Mouse (Mus musculus) brain, adult 2 months (tissue): ENCODE data around the gene Papss1.

Source experiments
- DNase-seq: peaks from one replicate; pipeline ENCODE4 v3.0.0; 2011; ENCODE audit warnings: low read depth, low spot score

The Papss1 gene

GRCm38 (mm10) chr3:131634091-131634490 lies 69.5 kb downstream of the Papss1 start:
- no peak for DNase-seq

GRCm38 (mm10) chr3:131636126-131636525 lies 71.6 kb downstream of the Papss1 start:
- peak; percentile 45 for DNase-seq

- no peak for DNase-seq
Observed at GRCm38 (mm10) chr3:131637008-131637407, 72.4 kb downstream of the Papss1 start.

GRCm38 (mm10) chr3:131637664-131638063 lies 73.1 kb downstream of the Papss1 start:
- DNase-seq, result peak; percentile 20

- DNase-seq, result peak; percentile 55
Observed at GRCm38 (mm10) chr3:131638216-131638615, 73.6 kb downstream of the Papss1 start.

- peak; percentile 62 for DNase-seq
Observed at GRCm38 (mm10) chr3:131642681-131643292, 78.2 kb downstream of the Papss1 start.

- DNase-seq, result no peak
Observed at GRCm38 (mm10) chr3:131645203-131645602, 80.6 kb downstream of the Papss1 start.

- DNase-seq, result peak; percentile 28
Observed at GRCm38 (mm10) chr3:131654366-131654765, 89.8 kb downstream of the Papss1 start.

GRCm38 (mm10) chr3:131656032-131656431 lies 91.5 kb downstream of the Papss1 start:
- DNase-seq, result peak; percentile 15

- DNase-seq, result no peak
Observed at GRCm38 (mm10) chr3:131660126-131660525, 95.6 kb downstream of the Papss1 start.

- DNase-seq, result no peak
Observed at GRCm38 (mm10) chr3:131660629-131661028, 96.1 kb downstream of the Papss1 start.

- peak; percentile 85 for DNase-seq
Observed at GRCm38 (mm10) chr3:131662589-131663148, 98.1 kb downstream of the Papss1 start.

- DNase-seq, result no peak
Observed at GRCm38 (mm10) chr3:131669910-131670309, 105.3 kb downstream of the Papss1 start.

- peak; percentile 89 for DNase-seq
Observed at GRCm38 (mm10) chr3:131686106-131686505, 121.5 kb downstream of the Papss1 start.

- DNase-seq, result no peak
Observed at GRCm38 (mm10) chr3:131689949-131690348, 125.4 kb downstream of the Papss1 start.

- DNase-seq, result peak; percentile 56
Observed at GRCm38 (mm10) chr3:131690543-131690942, 126.0 kb downstream of the Papss1 start.

GRCm38 (mm10) chr3:131691202-131691601 lies 126.6 kb downstream of the Papss1 start:
- no peak for DNase-seq
